12 mouse cellular contexts compared by ENCODE assay signal in genomic region chr4:8232393-8233111, GRCm38 (mm10). TPM values are rescaled to one million over a fixed set of nuclear protein-coding genes. Genes with fewer than 3 reads are reported as not detected.
DNase-seq lines count a peak whose midpoint lies in the region; ATAC-seq lines count a peak whose summit lies in the region.
"Had no signal": no experiment of that assay in that cellular context is flagged by ENCODE, and none has a peak within 500 bp of the region (broad histone marks: within the 10 kb centered on the region; RNA-seq: fewer than 3 reads in every experiment).

No protein-coding gene starts in this region.

- H3K4me1 ChIP-seq in midbrain, embryonic 11.5 days (ENCODE audit: control insufficient read depth, insufficient read depth, low read length): no peaks in the 10 kb centered on the region
- H3K4me1 ChIP-seq in midbrain, embryonic 14.5 days (ENCODE audit: control insufficient read depth, insufficient read depth, low read length): no peaks in the 10 kb centered on the region
- H3K4me1 ChIP-seq in heart, embryonic 12.5 days (replicated peaks): peaks cover 18% of the 10 kb centered on the region; the same call in 1 of the 2 replicates
- no peaks in the 10 kb centered on the region for H3K4me1 ChIP-seq in midbrain, embryonic 15.5 days
- H3K4me1 ChIP-seq: forebrain, embryonic 12.5 days; limb, embryonic 13.5 days had no signal

- H3K4me2 ChIP-seq in midbrain, embryonic 11.5 days: no peak overlapping the region
- H3K4me2 ChIP-seq in midbrain, embryonic 14.5 days (ENCODE audit: low read length): no peak overlapping the region
- H3K4me2 ChIP-seq in heart, embryonic 12.5 days: 0 out of 2 replicates have a peak overlapping the region, but pooled peaks have one; percentile 0
- H3K4me2 ChIP-seq in midbrain, embryonic 15.5 days: no peak overlapping the region
- H3K4me2 ChIP-seq: forebrain, embryonic 12.5 days; limb, embryonic 13.5 days had no signal

- H3K27ac ChIP-seq in midbrain, embryonic 11.5 days (ENCODE audit: low read depth, low read length): no peak overlapping the region
- H3K27ac ChIP-seq in midbrain, embryonic 14.5 days (replicated peaks; ENCODE audit: low read depth, low read length): no peak overlapping the region
- H3K27ac ChIP-seq in heart, embryonic 12.5 days (ENCODE audit: poor library complexity, severe bottlenecking): peak overlapping the region; percentile 36; the same call in 1 of the 2 replicates
- H3K27ac ChIP-seq in midbrain, embryonic 15.5 days: no peak overlapping the region
- H3K27ac ChIP-seq: forebrain, embryonic 12.5 days; limb, embryonic 13.5 days had no signal

- H3K36me3 ChIP-seq in midbrain, embryonic 11.5 days (ENCODE audit: control insufficient read depth, insufficient read depth, low read length): no peaks in the 10 kb centered on the region
- no peaks in the 10 kb centered on the region for H3K36me3 ChIP-seq in midbrain, embryonic 14.5 days (ENCODE audit: control insufficient read depth, insufficient read depth, low read length)
- H3K36me3 ChIP-seq in heart, embryonic 12.5 days: no peaks in the 10 kb centered on the region
- no peaks in the 10 kb centered on the region for H3K36me3 ChIP-seq in midbrain, embryonic 15.5 days (replicated peaks)
- H3K36me3 ChIP-seq: forebrain, embryonic 12.5 days; limb, embryonic 13.5 days had no signal

- no peak for DNase-seq in midbrain, embryonic 11.5 days (ENCODE audit: low spot score, missing footprints)
- no peak for DNase-seq in midbrain, embryonic 14.5 days
- peak; percentile 7 to 11 for DNase-seq in kidney, adult 8-10 months
- no peak for DNase-seq in cerebellum, postnatal 36 days
- no peak for DNase-seq in gastrocnemius, postnatal 25 days
- DNase-seq: adrenal gland, postnatal 10 days; cerebellum, postnatal 10 days; thymus, postnatal 4 days had no signal

- 77% methylated on average over 12 of the region's 12 CpGs for WGBS in midbrain, embryonic 11.5 days
- WGBS in midbrain, embryonic 14.5 days: 72% methylated on average over 12 of the region's 12 CpGs
- WGBS in heart, embryonic 12.5 days: 46% methylated on average over 12 of the region's 12 CpGs
- WGBS in midbrain, embryonic 15.5 days: 70% methylated on average over 12 of the region's 12 CpGs

- no peaks in the 10 kb centered on the region for H3K27me3 ChIP-seq in midbrain, embryonic 11.5 days (ENCODE audit: control insufficient read depth, insufficient read depth, low read length)
- no peaks in the 10 kb centered on the region for H3K27me3 ChIP-seq in midbrain, embryonic 14.5 days (ENCODE audit: control insufficient read depth, insufficient read depth, low read length)
- H3K27me3 ChIP-seq in heart, embryonic 12.5 days (replicated peaks): no peaks in the 10 kb centered on the region
- no peaks in the 10 kb centered on the region for H3K27me3 ChIP-seq in midbrain, embryonic 15.5 days (replicated peaks)
- H3K27me3 ChIP-seq: limb, embryonic 13.5 days had no signal

- ATAC-seq in midbrain, embryonic 11.5 days (ENCODE audit: low FRiP score): 0 out of 2 replicates have a peak, but pooled peaks have one; percentile 38
- no peak for ATAC-seq in midbrain, embryonic 14.5 days (ENCODE audit: low FRiP score, low TSS enrichment)
- peak; percentile 76; the same call in 1 of the 2 replicates for ATAC-seq in heart, embryonic 12.5 days (ENCODE audit: insufficient number of reproducible peaks, low FRiP score)
- peak; percentile 58; the same call in 1 of the 2 replicates for ATAC-seq in midbrain, embryonic 15.5 days (replicated peaks)

- H3K9ac ChIP-seq in midbrain, embryonic 11.5 days (ENCODE audit: low read length): no peak overlapping the region
- no peak overlapping the region for H3K9ac ChIP-seq in midbrain, embryonic 14.5 days (replicated peaks; ENCODE audit: low read length)
- H3K9ac ChIP-seq in heart, embryonic 12.5 days: no peak overlapping the region
- no peak overlapping the region for H3K9ac ChIP-seq in midbrain, embryonic 15.5 days
- H3K9ac ChIP-seq: forebrain, embryonic 12.5 days; limb, embryonic 13.5 days had no signal

- no peak overlapping the region for H3K4me3 ChIP-seq in midbrain, embryonic 11.5 days (ENCODE audit: low read depth, low read length)
- no peak overlapping the region for H3K4me3 ChIP-seq in midbrain, embryonic 14.5 days (replicated peaks; ENCODE audit: low read depth, low read length)
- no peak overlapping the region for H3K4me3 ChIP-seq in heart, embryonic 12.5 days
- H3K4me3 ChIP-seq in midbrain, embryonic 15.5 days: no peak overlapping the region
- H3K4me3 ChIP-seq: forebrain, embryonic 12.5 days; limb, embryonic 13.5 days had no signal

- no peaks in the 10 kb centered on the region for H3K9me3 ChIP-seq in midbrain, embryonic 11.5 days (ENCODE audit: control insufficient read depth, low read length)
- H3K9me3 ChIP-seq in midbrain, embryonic 14.5 days (ENCODE audit: control insufficient read depth, low read length): no peaks in the 10 kb centered on the region
- no peaks in the 10 kb centered on the region for H3K9me3 ChIP-seq in heart, embryonic 12.5 days (replicated peaks)
- H3K9me3 ChIP-seq in midbrain, embryonic 15.5 days: no peaks in the 10 kb centered on the region
- H3K9me3 ChIP-seq: forebrain, embryonic 12.5 days; limb, embryonic 13.5 days had no signal

RNA-seq across cellular contexts. Expression of gene Car8, which starts 6.3 kb away (rescaled TPM):
- polyA plus RNA-seq in midbrain, embryonic 11.5 days (2014; fragmentation: Nextera tagmentation; extraction: Ambion mirVana): 1.1 and 1.3 TPM in 2 replicates
- polyA plus RNA-seq in midbrain, embryonic 14.5 days (2014; fragmentation: Nextera tagmentation; extraction: Ambion mirVana): 8.6 and 18.6 TPM in 2 replicates
- 8.7 and 9.1 TPM in 2 replicates for polyA plus RNA-seq in heart, embryonic 12.5 days (2016; fragmentation: Nextera tagmentation; extraction: Ambion mirVana)
- polyA plus RNA-seq in midbrain, embryonic 15.5 days (2015; fragmentation: Nextera tagmentation; extraction: Ambion mirVana): 8.6 and 11.1 TPM in 2 replicates
- 1 to 10 TPM; 2.5 to 2.8 TPM for total RNA-seq in gastrocnemius, postnatal 25 days (2021)

Comparison
In these comparisons a context has a peak if more than half of its experiments do, and no peak if none do; other contexts are left out.
1. DNase-seq: peak in kidney, adult 8-10 months (2 of 2); none in midbrain, embryonic 11.5 days (single experiment), midbrain, embryonic 14.5 days (single experiment), cerebellum, postnatal 36 days (0 of 2) and gastrocnemius, postnatal 25 days (single experiment).